Mouse (Mus musculus): Measurements from ENCODE around the gene Ctla2a.
"Not testable (repeated sequence)": the region's sequence is repeated elsewhere in the genome, so short reads cannot be mapped to it uniquely, and the experiment has no call there.

Ctla2a gene

DNA sequence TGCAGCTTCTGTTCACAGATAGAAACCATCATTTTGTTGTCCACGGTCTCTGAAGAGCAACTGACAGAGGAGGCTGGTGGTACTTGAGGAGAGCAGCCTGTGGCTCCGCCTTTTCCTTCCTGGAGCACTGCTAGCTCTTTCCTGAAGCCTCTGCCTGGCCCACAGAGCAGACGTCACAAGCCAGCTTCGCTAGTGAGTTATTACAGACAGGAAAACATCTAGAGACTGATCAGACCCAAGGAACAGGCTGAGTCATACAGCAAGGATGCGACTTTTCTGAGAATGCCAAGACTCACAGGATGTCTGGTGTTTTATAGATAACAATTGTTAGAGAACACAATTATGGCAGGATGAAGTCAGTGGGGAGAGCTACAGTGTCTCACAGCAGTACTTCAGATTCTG is at the start of gene Ctla2a, which contains the start of gene Gm49391:
Gene Ctla2a (minus strand): TSS at position 126 of the 402 bp plus-strand sequence.
Gene Gm49391 (minus strand): TSS at position 72 of the 402 bp plus-strand sequence.
- peak; percentile 4 for DNase-seq (ENCODE audit: low spot score)

DNA sequence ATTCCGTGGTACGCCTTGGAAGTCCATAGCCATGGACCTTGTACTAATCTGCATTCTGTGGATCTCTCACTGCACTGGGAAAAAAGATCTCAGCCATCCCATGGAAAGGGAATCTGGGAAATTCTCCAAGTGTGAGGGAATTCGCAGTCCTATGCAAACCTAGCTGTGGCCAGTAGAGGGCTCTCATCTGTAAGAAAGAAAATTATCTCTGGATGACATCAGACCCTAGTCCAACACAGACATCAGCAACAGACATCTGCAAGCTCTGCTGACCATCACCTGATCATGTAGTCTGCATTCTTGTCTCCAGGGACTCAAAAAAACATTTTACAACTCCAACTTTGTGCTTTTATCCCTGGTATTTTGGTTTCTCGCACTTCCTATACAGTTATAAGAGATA is 35.9 kb upstream of the Ctla2a start:
- DNase-seq (ENCODE audit: low spot score), result not testable (repeated sequence)

DNA sequence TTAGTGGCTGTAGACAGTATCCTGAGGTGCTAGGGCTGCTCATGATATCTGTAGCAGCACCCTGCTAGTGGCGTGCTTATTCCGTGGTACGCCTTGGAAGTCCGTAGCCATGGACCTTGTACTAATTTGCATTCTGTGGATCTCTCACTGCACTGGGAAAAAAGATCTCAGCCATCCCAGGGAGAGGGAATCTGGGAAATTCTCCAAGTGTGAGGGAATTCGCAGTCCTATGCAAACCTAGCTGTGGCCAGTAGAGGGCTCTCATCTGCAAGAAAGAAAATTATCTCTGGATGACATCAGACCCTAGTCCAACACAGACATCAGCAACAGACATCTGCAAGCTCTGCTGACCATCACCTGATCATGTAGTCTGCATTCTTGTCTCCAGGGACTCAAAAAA is 27.6 kb upstream of the Ctla2a start:
- not testable (repeated sequence) for DNase-seq (ENCODE audit: low spot score)

DNA sequence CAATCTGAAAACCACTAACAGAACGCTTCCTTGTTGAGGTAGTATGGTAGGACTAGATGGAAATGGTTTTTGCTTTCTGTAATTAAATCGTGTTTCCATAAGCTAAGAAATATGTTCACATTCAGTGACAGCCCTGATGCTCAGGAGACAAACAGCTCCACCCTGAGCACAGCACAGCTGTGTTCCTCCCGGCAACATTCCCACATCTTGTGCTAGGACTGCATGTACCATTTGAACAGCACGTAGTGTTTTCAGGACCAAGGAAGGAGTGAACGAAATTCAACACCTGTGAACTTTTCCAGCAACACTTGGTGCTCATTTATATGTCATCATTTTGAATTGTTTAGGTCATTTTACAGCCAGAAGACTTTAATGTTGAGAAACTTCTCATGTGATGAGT is 25.3 kb upstream of the Ctla2a start:
- no peak for DNase-seq (ENCODE audit: low spot score)

DNA sequence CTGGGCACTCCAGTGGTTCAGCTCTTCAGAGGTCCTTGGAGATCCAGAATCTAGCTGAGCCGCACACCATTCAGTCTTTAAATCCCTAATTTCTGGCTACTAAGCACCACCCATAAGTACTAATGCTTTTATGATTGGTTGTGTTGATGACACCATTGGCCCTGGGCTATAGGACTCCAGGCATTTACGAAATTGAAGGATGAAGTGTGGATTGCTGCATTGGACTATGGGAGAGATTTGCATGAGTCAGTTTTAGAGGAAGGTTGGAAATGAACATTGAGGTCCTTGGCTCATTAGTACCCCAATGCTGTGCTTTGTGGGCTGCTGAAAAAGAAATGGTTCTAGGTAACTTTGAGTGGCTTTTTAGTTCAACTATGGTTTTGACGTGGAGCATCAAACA is 5.5 kb upstream of the Ctla2a start, which contains the start of gene Tpbpa:
Gene Tpbpa (minus strand): TSS at position 101 of the 400 bp plus-strand sequence.
- not testable (repeated sequence) for DNase-seq (ENCODE audit: low spot score)

DNA sequence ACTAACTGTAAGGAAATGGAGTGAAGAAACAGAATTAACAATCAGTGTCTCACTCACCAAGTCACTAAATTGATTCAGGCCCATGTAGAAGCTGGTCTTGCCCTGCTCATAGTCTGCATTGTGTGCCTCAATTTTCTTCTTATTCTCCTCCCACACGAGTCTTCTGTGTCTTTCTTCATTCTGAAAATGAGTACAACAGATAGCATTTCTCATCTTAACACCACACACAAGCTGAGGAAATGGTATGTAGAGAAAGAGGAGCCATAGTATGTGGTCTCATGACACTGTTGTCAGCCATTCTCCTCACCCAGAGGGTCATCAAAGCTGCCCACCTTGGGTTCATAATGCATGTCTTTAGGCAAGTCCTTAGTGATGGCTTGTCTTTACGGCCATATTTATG is 935 bp downstream of the Ctla2a start, which contains the start of gene Gm49393:
Gene Gm49393 (minus strand): TSS at position 101 of the 400 bp plus-strand sequence.
- not testable (repeated sequence) for DNase-seq (ENCODE audit: low spot score)

DNA sequence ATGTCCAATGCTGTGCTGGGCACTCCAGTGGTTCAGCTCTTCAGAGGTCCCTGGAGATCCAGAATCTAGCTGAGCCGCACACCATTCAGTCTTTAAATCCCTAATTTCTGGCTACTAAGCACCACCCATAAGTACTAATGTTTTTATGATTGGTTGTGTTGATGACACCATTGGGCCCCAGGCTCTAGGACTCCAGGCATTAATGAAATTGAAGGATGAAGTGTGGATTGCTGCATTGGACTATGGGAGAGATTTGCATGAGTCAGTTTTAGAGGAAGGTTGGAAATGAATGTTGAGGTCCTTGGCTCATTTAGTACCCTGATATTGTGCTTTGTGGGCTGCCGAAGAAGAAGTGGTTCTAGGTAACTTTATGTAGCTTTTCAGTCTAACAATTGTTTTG is 31.6 kb downstream of the Ctla2a start, which contains the start of gene Tpbpb:
Gene Tpbpb (minus strand): TSS at position 101 of the 400 bp plus-strand sequence.
- not testable (repeated sequence) for DNase-seq (ENCODE audit: low spot score)

DNA sequence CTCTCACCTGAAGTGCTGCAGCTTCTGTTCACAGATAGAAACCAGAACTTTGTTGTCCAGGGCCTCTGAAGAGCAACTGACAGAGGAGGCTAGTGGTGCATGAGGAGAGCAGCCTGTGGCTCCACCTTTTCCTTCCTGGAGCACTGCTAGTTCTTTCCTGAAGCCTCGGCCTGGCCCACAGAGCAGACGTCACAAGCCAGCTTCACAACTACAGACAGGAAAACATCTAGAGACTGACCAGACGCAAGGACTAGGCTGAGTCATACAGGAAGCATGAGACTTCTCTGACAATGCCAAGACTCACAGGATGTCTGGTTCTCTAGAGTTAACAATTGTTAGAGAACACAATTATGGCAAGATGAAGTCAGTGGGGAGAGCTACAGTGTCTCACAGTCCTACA is 39.1 kb downstream of the Ctla2a start, which contains the start of gene Ctla2b:
Gene Ctla2b (minus strand): TSS at position 120 of the 400 bp plus-strand sequence.
- DNase-seq (ENCODE audit: low spot score), result peak; percentile 7

DNA sequence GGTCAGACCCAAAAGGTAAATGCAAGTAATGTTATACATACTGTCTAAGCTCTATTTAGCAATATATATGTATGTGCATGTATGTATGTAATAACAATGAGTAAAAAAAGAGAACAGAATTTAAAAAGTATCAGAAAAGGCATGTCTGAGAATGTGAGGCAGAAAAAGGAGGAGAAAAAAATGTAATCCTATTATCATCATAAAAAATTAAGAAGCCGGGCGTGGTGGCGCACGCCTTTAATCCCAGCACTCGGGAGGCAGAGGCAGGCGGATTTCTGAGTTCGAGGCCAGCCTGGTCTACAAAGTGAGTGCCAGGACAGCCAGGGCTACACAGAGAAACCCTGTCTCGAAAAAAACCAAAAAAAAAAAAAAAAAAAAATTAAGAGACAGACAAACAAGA is 39.6 kb downstream of the Ctla2a start, which contains the start of gene Gm49392:
Gene Gm49392 (minus strand): TSS at position 101 of the 400 bp plus-strand sequence.
- not testable (repeated sequence) for DNase-seq (ENCODE audit: low spot score)

DNA sequence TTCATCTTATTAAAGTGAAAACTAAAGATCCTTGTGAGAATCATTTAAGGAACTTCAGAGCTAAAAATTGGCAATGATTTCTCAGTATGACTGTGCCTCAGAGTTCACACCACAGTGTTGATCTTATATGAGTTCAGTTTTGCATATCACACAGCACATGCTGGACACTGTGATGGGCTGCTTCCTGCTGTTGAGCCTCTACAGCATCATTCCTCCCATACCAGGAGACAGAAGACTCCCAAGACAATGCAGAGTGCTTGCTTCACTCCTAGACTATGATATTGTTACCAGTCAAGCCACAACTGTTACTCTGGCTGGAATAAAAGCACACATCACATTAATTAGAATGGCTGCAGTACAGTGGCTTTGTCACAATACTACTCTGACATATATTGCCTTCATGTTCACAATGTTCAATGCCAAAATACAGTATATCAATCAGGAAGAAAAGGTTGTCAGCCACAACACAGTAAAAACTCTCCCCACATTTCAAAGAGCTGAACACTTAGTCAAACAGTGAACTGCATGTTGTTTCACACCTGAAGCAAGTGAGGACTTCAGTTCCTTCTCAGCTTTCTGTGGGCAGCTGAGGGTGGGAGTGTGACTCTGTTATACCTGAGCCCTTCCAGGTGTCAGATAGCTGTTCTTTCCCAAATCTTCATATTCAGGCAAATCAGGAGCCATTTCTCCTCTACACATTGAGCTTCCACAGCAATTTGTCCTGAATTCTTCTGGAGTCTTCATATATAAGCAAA is 40.8 kb downstream of the Ctla2a start:
- no peak for DNase-seq (ENCODE audit: low spot score)

DNA sequence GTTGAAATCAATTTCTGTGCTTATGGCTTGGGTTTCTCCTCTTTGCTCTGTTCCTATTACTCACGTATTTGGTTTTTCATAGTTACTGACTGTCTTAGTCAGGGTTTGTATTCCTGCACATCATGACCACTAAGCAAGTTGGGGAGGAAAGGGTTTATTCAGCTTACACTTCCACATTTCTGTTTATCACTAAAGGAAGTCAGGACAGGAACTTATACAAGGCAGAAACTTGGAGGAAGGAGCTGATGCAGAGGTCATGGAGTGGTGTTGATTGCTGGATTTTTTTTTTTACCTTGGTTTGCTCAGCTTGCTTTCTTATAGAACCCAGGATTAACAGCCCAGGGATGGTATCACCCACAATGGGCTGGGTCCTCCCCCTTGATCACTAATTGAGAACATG is 44.1 kb downstream of the Ctla2a start:
- DNase-seq (ENCODE audit: low spot score), result no peak

Measured in urinary bladder, postnatal 14 days (tissue).